Mouse (Mus musculus): ENCODE measurements around the gene Arhgap28.

Gene Arhgap28

DNA sequence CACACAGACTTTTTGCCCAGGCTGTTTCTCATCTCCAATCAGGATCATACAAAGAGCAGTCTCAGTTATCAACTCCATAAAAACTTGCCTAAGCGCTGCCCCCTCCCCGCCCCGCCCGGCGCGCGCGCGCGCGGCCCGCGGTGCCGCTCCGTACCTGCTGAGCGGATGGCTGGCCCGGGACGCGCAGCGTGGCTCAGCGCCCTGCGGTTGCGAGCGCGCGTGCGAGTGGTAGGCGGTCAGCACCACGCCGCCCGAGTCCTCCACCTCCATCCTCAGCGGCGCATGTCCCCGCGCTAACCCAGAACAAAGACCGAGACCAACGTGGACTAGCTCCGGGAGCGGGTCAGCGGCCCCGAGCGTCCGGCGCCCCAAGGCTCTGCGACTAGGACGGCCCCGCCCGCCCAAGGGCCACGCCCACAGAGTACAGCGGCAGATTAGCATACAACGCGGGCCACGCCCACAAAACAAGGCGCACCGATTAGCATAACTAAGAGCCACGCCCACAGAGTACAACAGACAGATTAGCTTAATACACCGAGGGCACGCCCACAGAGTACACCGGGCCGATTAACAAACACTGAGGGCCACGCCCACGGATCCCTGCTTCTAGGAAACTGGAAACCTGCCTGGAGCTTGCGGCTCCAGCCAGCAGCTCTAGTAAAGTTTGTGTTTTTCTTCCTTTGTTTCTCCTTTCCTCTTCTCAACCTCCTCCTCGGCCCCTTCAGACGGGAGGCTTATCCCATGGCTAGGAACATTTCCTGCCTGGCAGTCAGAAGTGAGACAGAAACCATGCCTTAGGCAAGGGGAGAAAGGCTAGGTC lies at the start of gene Arhgap28:
TSS of gene Arhgap28 (minus strand) at position 380 of the 820 bp plus-strand sequence.
- peak; percentile 92 for DNase-seq (ENCODE audit: low read depth)

GRCm38 (mm10) chr17:68046341-68046675 lies 42.4 kb upstream of the Arhgap28 start:
- no peak for DNase-seq (ENCODE audit: low read depth)

- DNase-seq (ENCODE audit: low read depth), result no peak
These were observed 41.9 kb upstream of the Arhgap28 start for GRCm38 (mm10) chr17:68045655-68046340.

DNA sequence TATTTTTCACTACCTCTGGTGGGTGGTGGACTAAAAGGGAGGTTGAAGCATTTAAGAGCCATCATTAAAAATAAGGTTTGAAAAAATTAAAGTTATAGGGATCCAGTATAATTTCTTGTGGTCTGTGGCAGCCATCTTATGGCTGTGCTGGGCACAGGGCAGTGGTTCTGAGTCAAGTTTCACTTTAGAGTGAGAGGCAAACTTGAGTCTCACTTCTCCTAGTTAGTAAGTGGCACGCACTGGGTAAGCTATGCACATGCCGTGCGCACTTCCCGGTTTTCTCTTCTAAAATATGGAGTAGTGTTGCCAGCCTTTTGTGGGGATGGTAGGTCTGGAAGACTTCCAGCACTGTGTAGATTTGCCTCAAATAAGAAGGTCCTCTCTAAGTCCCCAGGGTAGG lies 38.5 kb upstream of the Arhgap28 start:
- DNase-seq (ENCODE audit: low read depth), result no peak

DNA sequence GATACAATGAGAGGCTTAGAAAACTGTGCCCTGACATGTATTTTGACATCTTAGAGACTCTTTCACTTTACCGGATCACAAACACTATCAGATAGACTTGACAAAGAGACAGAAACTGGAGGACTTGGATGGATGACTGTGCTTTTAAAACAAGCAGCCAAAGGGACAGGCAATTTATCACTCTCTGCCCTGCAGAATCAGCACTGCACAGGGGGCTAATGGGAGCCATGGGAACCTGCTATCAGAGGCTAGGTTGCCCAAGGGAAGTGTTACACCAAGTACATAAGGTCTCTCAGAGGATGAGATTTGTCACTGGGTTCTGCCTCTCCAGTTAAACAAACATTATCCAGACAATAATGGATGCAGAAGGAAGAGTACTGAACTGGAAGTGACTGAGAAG lies 33.1 kb upstream of the Arhgap28 start:
- no peak for DNase-seq (ENCODE audit: low read depth)

GRCm38 (mm10) chr17:68029495-68029894 lies 25.6 kb upstream of the Arhgap28 start:
- DNase-seq (ENCODE audit: low read depth), result no peak

DNA sequence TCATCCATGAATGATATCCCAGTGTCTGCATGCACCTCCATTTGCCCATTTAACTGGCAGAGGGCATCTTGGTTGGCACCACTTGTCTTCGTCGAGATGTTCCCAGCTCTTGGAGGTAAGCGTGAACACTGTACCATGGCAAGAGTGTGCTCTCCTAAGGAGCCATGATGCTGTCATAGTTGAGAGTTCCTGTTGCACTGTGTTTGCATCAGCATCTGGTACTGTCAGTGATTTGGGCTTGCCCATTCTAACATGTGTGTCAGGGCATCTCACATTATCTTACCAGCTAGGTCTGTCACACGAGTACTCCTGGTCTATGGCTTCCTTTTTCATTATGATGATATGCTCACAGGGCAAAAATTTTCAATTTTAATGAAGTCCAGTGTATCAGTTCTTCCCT lies 24.6 kb upstream of the Arhgap28 start:
- DNase-seq (ENCODE audit: low read depth), result no peak

- no peak for DNase-seq (ENCODE audit: low read depth)
These were observed 20.4 kb upstream of the Arhgap28 start for GRCm38 (mm10) chr17:68024327-68024726.

- DNase-seq (ENCODE audit: low read depth), result no peak
These were observed 15.6 kb upstream of the Arhgap28 start for GRCm38 (mm10) chr17:68019466-68020065.

GRCm38 (mm10) chr17:68017095-68017494 lies 13.2 kb upstream of the Arhgap28 start:
- no peak for DNase-seq (ENCODE audit: low read depth)

DNA sequence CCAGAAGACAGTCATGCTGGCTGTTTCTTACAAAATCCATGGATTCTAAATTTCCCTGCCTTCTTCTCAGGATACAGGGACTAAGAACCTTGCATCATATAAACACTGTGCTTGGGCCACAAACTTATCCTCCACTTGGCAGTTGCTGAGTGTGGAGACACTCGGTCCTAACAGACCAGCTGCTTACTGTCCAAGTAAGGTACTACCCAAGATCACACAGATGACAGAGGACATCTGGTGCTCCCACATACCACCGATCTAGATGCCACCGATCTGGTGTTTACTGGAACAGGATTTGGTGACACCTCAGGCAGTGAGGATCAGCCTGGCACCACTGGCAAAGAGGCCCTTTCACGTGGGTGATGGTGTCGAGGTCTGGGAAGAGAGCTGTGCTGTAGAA lies 7.7 kb upstream of the Arhgap28 start:
- no peak for DNase-seq (ENCODE audit: low read depth)

DNA sequence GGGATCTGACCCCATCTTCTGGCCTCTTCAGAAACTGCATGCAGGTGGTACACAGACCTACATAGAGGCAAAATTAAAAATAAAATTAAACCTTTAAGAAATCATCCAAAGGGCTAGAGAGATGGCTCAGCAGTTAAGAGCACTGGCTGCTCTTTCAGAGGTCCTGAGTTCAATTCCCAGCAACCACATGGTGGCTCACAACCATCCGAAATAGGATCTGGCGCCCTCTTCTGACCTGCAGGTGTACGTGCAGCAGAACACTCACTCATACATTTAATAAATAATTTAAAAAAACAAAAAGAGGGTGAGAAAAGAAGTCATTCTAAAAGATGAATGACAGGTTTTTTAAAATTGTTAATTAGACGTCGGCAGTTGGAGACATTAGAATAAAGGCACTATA lies 6.1 kb upstream of the Arhgap28 start:
- no peak for DNase-seq (ENCODE audit: low read depth)

DNA sequence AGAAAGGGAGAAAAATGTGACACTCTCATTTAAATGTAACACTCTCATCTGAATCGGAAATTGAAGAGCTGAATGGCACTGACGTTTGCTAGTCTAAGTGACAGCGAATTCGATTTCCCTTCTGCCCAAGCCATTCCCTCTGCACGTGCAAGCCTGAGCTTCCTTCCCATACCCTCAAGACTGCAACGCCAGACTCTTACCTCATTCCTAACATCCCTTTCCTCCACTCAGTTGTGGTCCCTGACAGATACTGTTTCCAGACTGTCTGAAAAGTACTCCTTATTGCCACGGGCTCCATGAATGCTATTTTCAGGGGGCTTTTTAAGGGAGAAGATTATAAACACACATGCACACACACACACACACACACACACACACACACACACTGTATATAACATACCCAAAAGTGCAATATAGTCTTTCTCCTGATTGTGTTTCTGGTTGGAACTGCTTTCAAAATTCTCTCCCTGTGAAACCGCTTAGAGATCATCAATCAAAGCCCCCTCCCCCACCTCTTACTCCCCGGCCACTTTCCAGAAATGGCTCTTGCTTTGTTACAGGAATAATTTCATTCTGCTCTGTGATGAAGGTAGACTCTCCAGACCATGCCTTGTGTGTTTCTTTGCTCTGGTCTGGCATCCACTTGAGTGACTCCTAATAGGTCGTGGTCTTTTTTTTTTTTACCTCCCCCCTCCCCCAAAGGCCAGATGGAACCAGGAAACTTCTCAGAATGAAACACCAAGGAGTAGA lies 836 bp upstream of the Arhgap28 start:
- no peak for DNase-seq (ENCODE audit: low read depth)

DNA sequence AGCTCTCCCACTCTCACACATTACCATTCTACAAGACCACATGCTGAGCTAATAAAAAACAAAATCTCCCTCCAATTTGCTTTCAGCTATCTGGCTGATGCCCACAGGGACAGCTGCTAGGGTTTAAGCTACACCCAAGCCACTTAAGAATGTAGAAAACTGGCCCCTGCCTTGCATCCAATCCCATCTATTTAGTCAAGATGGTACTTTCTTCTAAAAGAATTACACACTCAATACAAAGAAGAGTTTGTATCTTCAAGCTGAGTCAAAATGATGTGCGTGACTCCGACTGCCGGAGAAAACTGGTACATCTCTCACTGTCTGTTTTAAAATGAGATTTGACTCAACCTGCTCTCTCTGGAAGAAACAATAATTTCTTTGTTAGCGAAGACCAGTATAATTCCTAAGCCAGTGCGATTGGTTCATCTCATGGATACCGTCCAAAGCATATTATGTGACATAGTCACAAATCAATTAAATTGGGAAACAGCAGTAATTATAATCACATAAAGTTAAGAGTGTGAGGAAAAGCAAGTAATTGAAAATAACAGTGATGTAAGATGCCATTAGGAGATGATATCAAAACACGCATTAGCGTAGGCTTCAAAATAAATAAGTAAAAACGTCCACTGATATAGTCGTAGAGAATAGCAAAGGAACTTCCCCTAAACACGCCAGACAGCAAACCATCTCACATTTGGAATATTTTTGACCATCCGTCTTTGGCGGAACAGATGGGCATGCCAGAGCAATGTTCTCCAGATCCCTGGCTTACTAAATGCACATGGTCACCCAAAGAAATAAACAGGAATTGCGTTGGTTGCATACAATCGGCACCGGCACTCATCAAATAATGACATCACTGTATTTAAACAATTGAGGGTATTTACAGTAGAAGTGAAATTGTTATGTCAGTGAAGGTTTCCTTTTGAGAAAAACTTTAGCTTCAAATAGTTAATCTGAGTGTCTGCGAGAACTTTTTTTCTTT lies 1.0 kb downstream of the Arhgap28 start:
- no peak for DNase-seq (ENCODE audit: low read depth)

DNA sequence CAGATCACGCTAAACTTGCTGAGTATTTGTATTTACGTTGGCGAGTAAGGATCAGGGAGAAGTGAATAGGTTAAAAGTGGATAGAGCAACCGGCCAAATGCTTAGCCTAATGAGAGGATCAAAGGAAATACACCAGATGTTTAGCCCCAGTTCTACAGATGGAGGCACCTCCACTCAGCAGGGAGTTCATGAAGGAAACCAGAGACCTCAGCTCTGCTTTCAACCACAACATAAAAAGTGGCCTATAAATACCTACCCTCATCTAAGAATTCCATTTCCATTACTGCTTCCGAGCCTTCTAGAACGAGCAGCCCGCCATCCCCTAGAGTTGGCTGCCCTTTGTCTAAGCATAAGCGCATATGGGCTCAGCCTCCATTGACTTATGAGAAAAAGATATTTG lies 4.1 kb downstream of the Arhgap28 start:
- no peak for DNase-seq (ENCODE audit: low read depth)

DNA sequence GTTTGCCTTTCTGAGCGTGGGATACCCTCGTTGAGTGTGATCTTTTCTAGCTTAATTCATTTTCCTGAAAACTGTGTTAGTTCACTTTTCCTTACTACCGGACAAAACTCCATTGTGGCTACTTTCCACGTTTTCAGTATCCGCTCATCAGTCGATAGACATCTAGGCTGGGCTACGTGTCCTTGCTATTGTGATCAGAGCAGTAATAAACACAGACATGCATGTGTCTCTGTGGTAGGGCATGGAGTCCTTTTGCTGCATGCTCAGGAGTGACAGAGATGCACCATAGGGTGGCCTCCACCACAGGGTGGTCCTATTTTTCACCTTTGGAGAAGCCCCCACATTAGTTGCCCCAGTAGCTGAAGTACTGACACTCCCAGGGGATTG lies 7.2 kb downstream of the Arhgap28 start:
- no peak for DNase-seq (ENCODE audit: low read depth)

- DNase-seq (ENCODE audit: low read depth), result peak; percentile 46
These were observed 7.7 kb downstream of the Arhgap28 start for GRCm38 (mm10) chr17:67996097-67996768.

- no peak for DNase-seq (ENCODE audit: low read depth)
These were observed 8.6 kb downstream of the Arhgap28 start for GRCm38 (mm10) chr17:67995277-67995819.

- no peak for DNase-seq (ENCODE audit: low read depth)
These were observed 9.1 kb downstream of the Arhgap28 start for GRCm38 (mm10) chr17:67994861-67995260.

DNA sequence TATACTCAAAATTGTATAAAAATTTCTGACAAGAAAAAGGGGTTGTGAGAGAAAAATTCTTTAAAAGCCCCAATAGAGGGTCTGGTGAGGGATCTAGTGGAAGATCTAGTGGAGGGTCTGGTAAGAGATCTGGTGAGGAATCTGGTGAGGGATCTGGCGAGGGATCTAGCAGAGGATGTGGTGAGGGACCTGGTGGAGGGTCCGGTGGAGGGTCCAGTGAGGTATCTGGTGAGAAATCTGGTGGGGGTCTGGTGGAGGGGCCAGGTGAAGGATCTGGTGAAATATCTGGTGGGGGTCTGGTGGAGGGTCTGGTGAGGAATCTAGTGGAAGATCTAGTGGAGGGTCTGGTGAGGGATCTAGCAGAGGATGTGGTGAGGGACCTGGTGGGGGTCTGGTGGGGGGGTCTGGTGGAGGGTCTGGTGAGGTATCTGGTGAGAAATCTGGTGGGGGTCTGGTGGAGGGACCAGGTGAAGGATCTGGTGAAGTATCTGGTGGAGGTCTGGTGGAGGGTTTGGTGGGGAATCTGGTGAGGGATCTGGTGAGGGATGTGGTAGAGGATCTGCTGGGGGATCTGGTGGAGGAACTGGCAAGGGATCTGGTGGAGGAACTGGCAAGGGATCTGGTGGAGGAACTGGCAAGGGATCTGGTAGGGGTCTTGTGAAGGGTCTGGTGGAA lies 10.4 kb downstream of the Arhgap28 start:
- DNase-seq (ENCODE audit: low read depth), result no peak

All from c-Kit-positive CD71-negative TER-119-negative erythroid progenitor cells, embryonic 14.5 days (primary cell).